Mouse (Mus musculus) myocyte (in vitro differentiated cells): Measurements from ENCODE around the gene Afmid. TPM values are rescaled to one million over a fixed set of nuclear protein-coding genes. Genes with fewer than 3 reads are reported as not detected.

Experiments used
- H3K27me3 ChIP-seq: one replicate; pipeline ENCODE4 v1.6.1; 2011; ENCODE audit not compliant: control insufficient read depth, insufficient read depth, insufficient read length
- H3K36me3 ChIP-seq: one replicate; pipeline ENCODE4 v1.6.1; 2011; ENCODE audit not compliant: control insufficient read depth, insufficient read depth
- H3K4me2 ChIP-seq: one replicate; pipeline ENCODE4 v1.6.1; 2011; ENCODE audit warnings: low read depth, control low read depth
- H3K4me3 ChIP-seq: one replicate; pipeline ENCODE4 v1.5.1; 2011; ENCODE audit warnings: mild to moderate bottlenecking, control low read depth, moderate library complexity
- H3K79me2 ChIP-seq: one replicate; pipeline ENCODE4 v1.6.1; 2011; ENCODE audit not compliant: control insufficient read depth, insufficient read depth
- H3ac ChIP-seq: one replicate; pipeline ENCODE4 v1.6.1; 2011; ENCODE audit not compliant: control insufficient read depth, insufficient read length
- CEBPB ChIP-seq: IDR thresholded peaks from 2 replicates; pipeline ENCODE4 v1.6.1; 2011; ENCODE audit warnings: mild to moderate bottlenecking, moderate library complexity; ENCODE audit not compliant: poor library complexity, insufficient read depth, severe bottlenecking
- E2F4 ChIP-seq: IDR thresholded peaks from one replicate; pipeline ENCODE4 v1.6.1; 2011; ENCODE audit warnings: mild to moderate bottlenecking, control low read depth, moderate library complexity; ENCODE audit not compliant: insufficient read depth
- MAX ChIP-seq: IDR thresholded peaks from one replicate; pipeline ENCODE4 v1.6.1; 2011; ENCODE audit warnings: low read depth, mild to moderate bottlenecking, control low read depth
- MYOD1 ChIP-seq, 3 experiments: IDR thresholded peaks; one replicate each; pipeline ENCODE4 v1.6.1; 2011; ENCODE audit warnings: control low read depth in 2 of 3, low read depth in 2 of 3, mild to moderate bottlenecking in 2 of 3, moderate library complexity in 1 of 3; ENCODE audit not compliant: insufficient read length in 2 of 3, control insufficient read depth in 1 of 3
- MYOG ChIP-seq, 3 experiments: IDR thresholded peaks; one replicate each; pipeline ENCODE4 v1.6.1; 2011; ENCODE audit warnings: control low read depth in 2 of 3, low read depth in 2 of 3, mild to moderate bottlenecking in 2 of 3; ENCODE audit not compliant: insufficient read length in 2 of 3, control insufficient read depth in 1 of 3, insufficient read depth in 1 of 3
- POLR2A ChIP-seq: IDR thresholded peaks from one replicate; pipeline ENCODE4 v1.6.1; 2011; ENCODE audit warnings: low read depth, mild to moderate bottlenecking, control low read depth, moderate library complexity; ENCODE audit not compliant: insufficient read length
- POLR2AphosphoS2 ChIP-seq: IDR thresholded peaks from one replicate; pipeline ENCODE4 v1.6.1; 2011; ENCODE audit warnings: low read depth, control low read depth; ENCODE audit not compliant: insufficient read length
- REST ChIP-seq: IDR thresholded peaks from one replicate; pipeline ENCODE4 v1.6.1; 2011; ENCODE audit warnings: mild to moderate bottlenecking, control low read depth, moderate library complexity; ENCODE audit not compliant: insufficient read depth, insufficient read length
- SRF ChIP-seq: IDR thresholded peaks from one replicate; pipeline ENCODE4 v1.6.1; 2011; ENCODE audit warnings: low read depth; ENCODE audit not compliant: control insufficient read depth, insufficient read length
- TCF12 ChIP-seq: IDR thresholded peaks from one replicate; pipeline ENCODE4 v1.6.1; 2011; ENCODE audit warnings: mild to moderate bottlenecking, control low read depth; ENCODE audit not compliant: poor library complexity, insufficient read depth, severe bottlenecking
- TCF3 ChIP-seq: IDR thresholded peaks from one replicate; pipeline ENCODE4 v1.6.1; 2011; ENCODE audit warnings: low read depth, control low read depth; ENCODE audit not compliant: insufficient read length
- USF1 ChIP-seq: IDR thresholded peaks from one replicate; pipeline ENCODE4 v1.6.1; 2011; ENCODE audit warnings: low read depth, mild to moderate bottlenecking, control low read depth, moderate library complexity
- polyA plus RNA-seq: library from polyadenylated mRNA; unstranded; fragments of >200 nt; fragmentation: generic; extraction: Trizol; gene quantifications from one replicate; pipeline ENCODE4 v1.2.1, GENCODE M21; 2012; ENCODE audit warnings: missing spikeins

The Afmid gene
- polyA plus RNA-seq, 1 experiment = 6.1 TPM

DNA sequence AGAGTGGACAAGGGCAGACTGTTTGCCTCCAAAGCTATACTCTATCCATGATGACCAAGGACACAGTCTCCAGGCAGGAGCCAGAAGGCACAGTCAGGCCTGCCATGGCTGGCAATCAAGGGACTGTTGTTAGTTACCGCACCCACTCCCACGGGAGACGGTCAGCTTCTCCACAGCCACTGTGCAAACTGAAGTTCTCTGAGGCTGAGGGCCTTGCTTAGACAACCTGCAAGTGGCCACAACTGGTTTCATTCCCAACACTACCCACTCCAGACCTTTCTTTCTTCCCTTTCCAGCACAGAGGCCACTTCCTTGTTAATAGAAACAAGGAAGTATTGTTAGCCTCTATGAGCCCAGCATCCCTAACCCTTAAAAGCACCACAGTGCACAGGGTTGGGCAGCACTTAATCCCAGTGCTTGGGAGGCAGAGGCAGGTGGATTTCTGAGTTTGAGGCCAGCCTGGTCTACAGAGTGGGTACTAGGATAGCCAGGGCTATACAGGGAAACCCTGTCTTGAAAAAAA is 22.5 kb upstream of the Afmid start:
- H3K4me3 ChIP-seq = no peak overlapping the region
- no peak overlapping the region for H3ac ChIP-seq
- H3K79me2 ChIP-seq = no peaks in the 10 kb centered on the region
- no peaks in the 10 kb centered on the region for H3K36me3 ChIP-seq
- H3K27me3 ChIP-seq = no peaks in the 10 kb centered on the region
- no peak overlapping the region for H3K4me2 ChIP-seq
- TF ChIP-seq TCF3 (no peak), MYOD1 (IDR thresholded peaks at IDR 0.05; ENCODE audit: control insufficient read depth in 1 of 3, insufficient read length in 2 of 3, low read depth in 2 of 3) (no peak), E2F4 (no peak)

DNA sequence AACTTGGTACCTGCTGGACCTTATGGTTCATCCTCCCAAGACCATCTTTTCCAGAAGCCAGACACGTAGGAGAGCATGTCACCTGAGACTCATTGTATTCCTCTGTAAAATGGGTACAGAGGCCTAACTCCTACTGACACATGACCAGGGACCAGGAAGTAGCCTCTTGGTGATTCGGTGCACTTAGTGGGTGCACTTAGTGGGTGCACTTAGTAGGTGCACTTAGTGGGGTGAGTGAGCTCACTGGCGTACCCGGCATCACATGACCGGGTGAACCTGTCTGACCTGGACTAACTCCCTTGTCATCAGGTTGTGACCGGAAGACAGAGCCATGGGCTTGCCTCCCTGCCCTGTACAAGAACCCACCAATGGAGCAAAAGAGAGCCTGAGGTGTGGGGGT is 18.9 kb upstream of the Afmid start:
- no peak overlapping the region for H3K4me2 ChIP-seq
- no peak overlapping the region for H3K4me3 ChIP-seq
- no peak overlapping the region for H3ac ChIP-seq
- H3K36me3 ChIP-seq = no peaks in the 10 kb centered on the region
- no peak for TF ChIP-seq USF1
- no peak for TF ChIP-seq MYOD1 (IDR thresholded peaks at IDR 0.05; ENCODE audit: control insufficient read depth in 1 of 3, insufficient read length in 2 of 3, low read depth in 2 of 3)
- TF ChIP-seq TCF12 = no peak
- no peak for TF ChIP-seq POLR2AphosphoS2
- peaks cover 8% of the 10 kb centered on the region for H3K79me2 ChIP-seq
- H3K27me3 ChIP-seq = no peaks in the 10 kb centered on the region

DNA sequence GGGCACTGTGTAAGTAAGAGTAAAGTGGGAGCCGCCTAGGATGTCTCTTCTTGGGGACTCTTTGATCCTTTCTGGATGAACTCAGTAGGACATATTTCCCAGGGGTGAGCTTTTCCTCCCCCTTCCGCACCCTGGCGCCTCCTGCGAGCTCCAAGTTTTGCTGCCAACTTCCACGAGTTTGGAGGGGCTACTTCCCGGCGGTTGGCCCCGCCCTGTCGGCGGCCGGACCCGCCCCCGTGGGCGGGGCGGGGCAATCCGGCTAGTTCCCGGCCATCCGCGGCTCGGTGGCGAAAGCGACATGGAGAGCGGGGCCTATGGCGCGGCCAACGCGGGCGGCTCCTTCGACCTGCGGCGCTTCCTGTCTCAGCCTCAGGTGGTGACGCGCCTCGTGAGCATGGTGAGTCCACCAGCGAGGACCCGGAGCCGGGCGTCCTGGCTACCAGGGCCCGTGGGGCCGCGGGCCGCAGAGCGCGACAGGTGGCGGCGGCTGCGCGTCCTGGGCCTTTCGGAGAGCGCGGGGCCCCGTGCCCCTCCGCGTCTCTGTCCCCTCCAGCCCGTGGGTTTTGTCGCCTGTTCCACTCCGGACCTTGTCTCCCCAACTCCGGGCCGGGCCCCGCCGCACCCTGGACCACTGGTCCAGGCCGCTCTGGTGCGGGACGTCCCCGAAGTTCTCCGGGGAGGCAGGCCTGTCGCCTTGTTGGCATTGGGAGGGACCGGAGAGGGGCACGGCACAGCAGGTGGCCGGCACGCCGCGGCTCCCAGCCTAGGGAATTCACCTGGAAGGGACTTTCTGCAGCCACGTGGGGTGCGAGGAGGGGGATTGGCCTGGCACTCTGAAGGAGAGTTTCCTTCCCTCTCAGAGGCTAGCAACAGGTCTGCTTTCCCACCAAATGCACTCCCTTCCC is 16.1 kb upstream of the Afmid start, which contains the start of the genes Gm20708 and Syngr2:
Gene Gm20708 (plus strand): TSS at position 262 of the 905 bp plus-strand sequence.
Gene Syngr2 (plus strand): TSS at position 262 of the 905 bp plus-strand sequence.
- Histone ChIP-seq H3K79me2 (peaks cover 26% of the 10 kb centered on the region), H3K27me3 (no peaks in the 10 kb centered on the region), H3ac (peak within 1 kb of the TSS; percentile 9), H3K4me3 (peak within 1 kb of the TSS; percentile 74), H3K36me3 (peaks cover 4% of the 10 kb centered on the region), H3K4me2 (peak within 1 kb of the TSS; percentile 91)
- TF ChIP-seq CEBPB (no peak), E2F4 (no peak), TCF12 (no peak), MAX (no peak), POLR2A (peak; percentile 93), TCF3 (no peak), SRF (no peak), POLR2AphosphoS2 (peak; percentile 82), MYOD1 (IDR thresholded peaks at IDR 0.05; ENCODE audit: control insufficient read depth in 1 of 3, insufficient read length in 2 of 3, low read depth in 2 of 3) (peak in 2 of 3 experiments; percentile 61 to 63), REST (no peak), MYOG (IDR thresholded peaks at IDR 0.05; ENCODE audit: control insufficient read depth in 1 of 3, insufficient read depth in 1 of 3, insufficient read length in 2 of 3, low read depth in 2 of 3) (peak in 2 of 3 experiments; percentile 59 to 61), USF1 (no peak)

DNA sequence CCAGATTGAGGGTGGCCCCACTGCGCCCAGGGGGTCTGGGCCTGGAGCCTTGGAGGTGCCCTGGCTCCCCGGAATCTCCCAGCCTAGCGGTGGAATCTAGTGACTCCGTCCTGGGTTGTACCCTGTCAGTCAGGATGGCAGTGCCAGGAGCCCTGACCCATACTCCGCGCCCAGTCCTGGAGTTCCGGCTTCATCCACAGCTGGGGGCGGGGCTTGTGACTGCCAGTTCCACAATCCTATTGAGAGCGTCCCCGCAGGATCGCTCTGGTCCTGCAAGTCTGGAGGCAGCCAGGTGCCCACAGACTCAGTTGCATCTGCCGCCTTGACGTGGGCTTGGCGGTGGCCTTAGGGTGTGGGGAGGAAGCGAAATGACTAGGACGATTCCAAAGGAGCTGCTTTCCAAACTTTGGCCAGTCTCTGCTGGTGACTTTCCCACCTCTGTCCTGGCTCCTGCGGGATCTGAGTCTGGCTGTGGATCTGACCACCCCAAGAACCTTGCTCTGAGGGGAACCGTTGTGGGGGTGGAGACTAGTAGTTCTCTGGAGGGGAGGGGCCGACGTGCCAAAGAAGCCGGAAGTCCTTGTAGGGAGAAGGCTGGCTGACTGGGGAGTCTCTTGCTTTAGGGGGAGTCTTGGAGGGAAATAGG is 15.2 kb upstream of the Afmid start:
- peak overlapping the region; percentile 91 for H3K4me2 ChIP-seq
- peak overlapping the region; percentile 74 for H3K4me3 ChIP-seq
- peaks cover 4% of the 10 kb centered on the region for H3K36me3 ChIP-seq
- peaks cover 26% of the 10 kb centered on the region for H3K79me2 ChIP-seq
- H3ac ChIP-seq = peak overlapping the region; percentile 9
- TF ChIP-seq SRF = peak; percentile 92
- TF ChIP-seq MYOG (IDR thresholded peaks at IDR 0.05; ENCODE audit: control insufficient read depth in 1 of 3, insufficient read depth in 1 of 3, insufficient read length in 2 of 3, low read depth in 2 of 3) = peak in 2 of 3 experiments; percentile 38 to 40
- peak in 2 of 3 experiments; percentile 38 to 61 for TF ChIP-seq MYOD1 (IDR thresholded peaks at IDR 0.05; ENCODE audit: control insufficient read depth in 1 of 3, insufficient read length in 2 of 3, low read depth in 2 of 3)
- peak; percentile 71 for TF ChIP-seq POLR2AphosphoS2
- peak; percentile 6 for TF ChIP-seq E2F4
- TF ChIP-seq TCF12 = no peak
- TF ChIP-seq POLR2A = peak; percentile 58
- TF ChIP-seq USF1 = no peak
- no peaks in the 10 kb centered on the region for H3K27me3 ChIP-seq

DNA sequence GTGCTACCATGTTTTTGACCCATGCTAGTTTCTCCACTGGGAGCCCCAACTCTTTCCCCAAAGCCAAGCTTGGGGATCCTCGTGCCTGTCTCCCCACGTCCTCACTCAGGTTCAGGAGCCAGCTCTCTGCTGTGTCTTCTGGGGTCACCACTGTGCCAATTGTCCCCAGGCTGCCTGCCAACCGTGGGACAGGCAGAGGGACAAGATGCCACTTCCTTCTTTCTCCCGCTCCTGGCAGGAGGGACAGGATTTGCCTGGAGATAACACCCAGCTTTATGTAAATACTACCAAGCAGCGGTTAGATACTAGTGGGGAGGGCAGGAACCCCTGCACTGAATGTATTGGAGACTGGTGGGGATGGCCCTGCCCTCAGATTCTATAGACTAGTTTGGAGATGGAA is 11.9 kb upstream of the Afmid start:
- Histone ChIP-seq H3K27me3 (no peaks in the 10 kb centered on the region), H3K79me2 (peaks cover 45% of the 10 kb centered on the region), H3ac (no peak overlapping the region), H3K4me2 (no peak overlapping the region), H3K4me3 (no peak overlapping the region), H3K36me3 (peaks cover 20% of the 10 kb centered on the region)
- TF ChIP-seq TCF3 (no peak), MAX (no peak), POLR2A (no peak)
